Mouse (Mus musculus): Measurements from ENCODE around the gene Tmem120a. TPM values are rescaled to one million over a fixed set of nuclear protein-coding genes. Genes with fewer than 3 reads are reported as not detected.

The Tmem120a gene
- 10 to 100 TPM; 18.3 to 18.4 TPM for total RNA-seq (2021)
- long read RNA-seq, experiment 1, transcript Tmem120a-201 (12 exons, 1,559 nt) = major isoform, 22 of 24 reads
- long read RNA-seq, experiment 1, partial matches to known transcripts = 0 of 24 reads
- long read RNA-seq, experiment 1, other reads (novel, unspliced or antisense) = 2 of 24 reads
- long read RNA-seq, experiment 2, transcript Tmem120a-201 (12 exons, 1,559 nt) = major isoform, 11 of 15 reads
- long read RNA-seq, experiment 2, partial matches to known transcripts = 1 of 15 reads
- long read RNA-seq, experiment 2, other reads (novel, unspliced or antisense) = 3 of 15 reads

DNA sequence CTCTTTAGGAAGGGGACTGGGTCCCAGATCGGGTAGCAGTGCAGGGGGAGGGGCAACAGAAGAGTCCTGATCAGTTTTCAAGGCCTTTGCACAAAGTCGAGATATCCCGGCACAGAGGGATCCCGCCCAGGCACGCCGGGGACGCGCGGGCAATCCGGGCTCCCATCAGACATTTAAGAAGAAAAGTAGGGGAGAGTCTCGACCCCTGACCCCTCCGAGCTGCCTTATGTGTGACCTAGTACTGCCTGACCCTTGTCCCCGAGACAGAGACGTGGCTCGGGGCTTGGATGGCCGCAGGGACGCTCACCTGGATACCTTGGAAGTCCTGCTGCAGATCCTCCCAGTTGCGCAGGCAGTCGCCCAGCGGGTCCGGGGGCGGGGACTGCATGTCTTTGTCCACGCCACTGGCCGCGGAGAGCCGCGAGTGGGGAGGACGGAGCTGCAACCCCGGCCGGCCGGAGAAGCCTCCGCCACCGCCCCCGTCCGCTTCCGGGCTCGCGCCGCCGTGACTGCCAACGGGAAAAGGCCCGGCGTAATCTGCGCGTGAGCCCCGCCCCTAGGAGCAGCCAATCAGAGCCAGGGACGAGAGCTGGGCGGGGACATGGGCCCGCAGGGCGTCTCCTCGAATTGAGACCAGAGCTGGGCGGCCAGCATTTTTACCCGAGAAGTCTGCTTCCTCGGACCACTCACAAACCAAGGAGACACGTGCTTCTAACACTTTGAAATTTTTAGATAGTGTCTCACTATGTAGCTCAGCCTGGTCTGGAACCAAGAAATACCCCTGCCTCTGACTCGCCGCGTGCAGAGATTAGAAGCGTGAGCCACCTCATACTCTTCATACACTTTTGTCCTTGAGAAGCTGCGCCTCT is at the start of gene Tmem120a:
Gene Tmem120a, minus strand, starts transcription at position 708 of the 869 bp plus-strand sequence.
- TF ChIP-seq CTCF (IDR thresholded peaks at IDR 0.05) = no peak; the same call in 1 of the 2 replicates
- DNase-seq (ENCODE audit: extremely low spot score in 1 of 2, low spot score in 2 of 2) = peak; percentile 92 to 95
- Histone ChIP-seq H3K27ac (peak within 1 kb of the TSS; percentile 84), H3K4me3 (peak within 1 kb of the TSS; percentile 87)
- intact Hi-C loops (cut with DNase I) = loop anchor here (5.0 kb wide), 1 partner anchor 57 kb away; no protein-coding TSS in a partner anchor

DNA sequence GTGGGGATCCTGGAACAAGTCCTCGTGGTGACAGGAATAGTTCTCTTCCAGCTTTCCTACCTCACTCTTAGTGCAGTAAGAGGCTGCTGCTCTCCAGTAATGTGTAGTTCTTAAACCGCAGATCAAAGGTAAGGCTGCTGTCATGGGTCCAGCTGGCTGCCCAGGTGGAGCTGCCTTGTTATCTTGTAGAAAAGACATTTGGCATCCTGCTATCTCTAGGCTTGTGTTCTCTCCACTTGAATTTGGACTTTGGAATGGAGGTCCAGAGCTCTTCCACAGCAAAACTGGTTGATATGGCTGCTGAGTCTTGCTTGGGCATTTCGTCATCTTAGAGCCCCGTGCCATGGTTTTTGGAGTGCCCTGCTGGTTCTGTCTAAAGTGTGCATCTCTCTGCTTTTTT is 38.7 kb upstream of the Tmem120a start:
- no peak for DNase-seq (ENCODE audit: extremely low spot score in 1 of 2, low spot score in 2 of 2)
- H3K27ac ChIP-seq = no peak overlapping the region
- intact Hi-C loops (cut with DNase I) = no loop called here
- no peak overlapping the region for H3K4me3 ChIP-seq
- TF ChIP-seq CTCF (IDR thresholded peaks at IDR 0.05) = no peak

DNA sequence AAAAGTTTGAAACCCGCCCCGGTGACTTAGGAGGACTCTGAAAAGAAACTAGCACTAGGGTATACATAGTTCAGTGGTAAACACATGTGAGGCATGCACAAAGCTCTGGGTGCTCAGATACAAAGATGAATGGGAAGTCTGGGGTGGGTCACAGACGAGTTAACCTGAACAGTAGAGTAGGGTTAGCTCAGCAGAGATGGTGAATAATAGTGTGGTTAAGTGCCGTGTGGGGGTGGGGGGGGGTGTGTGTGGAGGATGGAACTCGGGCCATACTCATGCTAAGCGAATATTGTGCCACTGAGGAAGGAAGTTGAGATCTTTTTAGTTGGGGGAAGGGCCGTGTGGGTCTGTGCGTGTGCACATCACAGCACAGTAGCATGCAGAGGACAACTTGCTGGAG is 36.1 kb upstream of the Tmem120a start:
- Histone ChIP-seq H3K27ac (no peak overlapping the region), H3K4me3 (peak overlapping the region; percentile 14)
- TF ChIP-seq CTCF (IDR thresholded peaks at IDR 0.05) = no peak
- no peak for DNase-seq (ENCODE audit: extremely low spot score in 1 of 2, low spot score in 2 of 2)
- intact Hi-C loops (cut with DNase I) = no loop called here

DNA sequence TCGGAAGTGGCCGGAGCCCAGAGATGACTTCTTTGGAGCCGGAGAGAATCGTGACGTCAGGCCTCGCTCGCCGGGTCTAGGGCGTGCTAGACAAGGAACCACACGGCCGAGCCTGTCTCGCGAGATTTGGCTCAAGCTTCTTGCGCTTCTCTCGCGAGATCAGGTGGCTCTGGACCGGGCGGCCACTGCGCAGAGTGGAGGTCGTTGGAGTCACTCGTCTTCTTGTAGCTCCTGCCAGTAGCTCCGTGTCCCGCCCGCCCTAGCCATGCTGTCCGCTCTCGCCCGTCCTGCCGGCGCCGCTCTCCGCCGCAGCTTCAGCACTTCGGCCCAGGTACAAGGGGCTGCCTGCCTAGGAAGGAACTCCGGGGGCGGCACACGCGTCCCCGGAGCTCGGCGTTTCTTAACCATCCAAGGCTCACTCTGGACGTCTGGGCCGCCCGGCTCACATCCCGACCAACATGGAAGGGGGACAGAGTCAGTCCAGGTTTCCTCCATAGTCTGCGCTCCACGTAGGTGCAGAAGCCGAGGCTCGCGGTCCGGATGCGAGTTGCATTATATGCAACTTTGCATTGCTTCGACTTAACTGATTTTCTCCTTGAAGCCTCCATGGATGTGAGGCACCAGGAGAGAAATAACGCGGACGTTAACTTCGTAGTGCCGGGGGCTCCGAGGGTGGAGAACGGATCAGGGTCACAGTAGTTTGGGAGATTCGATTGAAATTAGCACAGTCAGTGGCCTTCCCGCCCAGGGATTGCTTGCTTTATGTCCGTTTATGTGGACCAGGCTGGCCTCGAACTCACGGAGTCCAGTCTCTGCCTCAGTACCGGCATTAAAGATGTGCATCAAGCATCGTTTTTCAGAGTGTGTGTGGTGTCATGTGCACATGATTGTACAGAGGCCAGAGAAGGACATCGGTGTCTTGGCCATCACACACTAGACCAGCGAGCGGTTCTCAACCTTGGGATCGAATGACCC is 34.5 kb upstream of the Tmem120a start, which contains the start of gene Mdh2:
Gene Mdh2, plus strand, starts transcription at position 10 of the 975 bp plus-strand sequence.
- Histone ChIP-seq H3K4me3 (peak within 1 kb of the TSS; percentile 82), H3K27ac (peak within 1 kb of the TSS; percentile 97)
- peak; percentile 98 to 99 for DNase-seq (ENCODE audit: extremely low spot score in 1 of 2, low spot score in 2 of 2)
- intact Hi-C loops (cut with DNase I) = no loop called here
- no peak for TF ChIP-seq CTCF (IDR thresholded peaks at IDR 0.05)

DNA sequence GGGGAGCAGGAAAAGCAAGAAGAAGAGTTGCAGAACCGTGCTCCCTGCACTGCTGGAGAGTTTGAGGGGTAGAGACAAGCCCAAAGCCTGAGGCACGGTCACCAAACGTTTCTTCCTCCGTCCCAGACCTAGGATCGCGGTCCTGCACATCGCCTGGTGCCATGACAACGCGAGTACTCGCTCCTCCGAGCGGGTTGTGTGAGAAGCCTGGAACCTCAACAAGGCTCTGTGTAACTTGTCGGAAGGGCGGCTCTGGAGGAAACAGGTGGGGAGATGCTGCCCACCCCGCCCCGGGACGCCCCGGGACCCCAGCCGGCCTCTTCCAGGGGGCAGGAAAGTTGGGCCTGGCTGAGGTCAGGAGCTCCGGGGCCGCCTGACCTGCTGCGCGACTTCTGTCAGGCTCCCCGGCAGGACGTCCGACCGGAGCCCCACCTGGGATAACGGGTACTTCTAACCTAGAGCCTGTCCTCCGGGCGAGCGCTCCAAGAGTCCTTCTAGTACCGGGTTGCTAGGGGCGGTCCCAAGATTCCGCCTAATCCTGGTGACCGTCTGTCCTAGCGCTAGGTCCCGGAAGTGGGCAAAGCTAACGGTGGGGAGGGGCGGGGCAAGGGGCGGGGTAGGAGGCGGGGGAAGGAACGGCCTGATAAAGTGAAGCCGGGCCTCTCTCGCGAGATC is 33.7 kb upstream of the Tmem120a start, which contains the start of gene Styxl1:
Gene Styxl1, minus strand, starts transcription at position 590 of the 675 bp plus-strand sequence.
- no peak for TF ChIP-seq CTCF (IDR thresholded peaks at IDR 0.05)
- Histone ChIP-seq H3K4me3 (peak within 1 kb of the TSS; percentile 82), H3K27ac (peak within 1 kb of the TSS; percentile 97)
- intact Hi-C loops (cut with DNase I) = no loop called here
- DNase-seq (ENCODE audit: extremely low spot score in 1 of 2, low spot score in 2 of 2) = no peak

DNA sequence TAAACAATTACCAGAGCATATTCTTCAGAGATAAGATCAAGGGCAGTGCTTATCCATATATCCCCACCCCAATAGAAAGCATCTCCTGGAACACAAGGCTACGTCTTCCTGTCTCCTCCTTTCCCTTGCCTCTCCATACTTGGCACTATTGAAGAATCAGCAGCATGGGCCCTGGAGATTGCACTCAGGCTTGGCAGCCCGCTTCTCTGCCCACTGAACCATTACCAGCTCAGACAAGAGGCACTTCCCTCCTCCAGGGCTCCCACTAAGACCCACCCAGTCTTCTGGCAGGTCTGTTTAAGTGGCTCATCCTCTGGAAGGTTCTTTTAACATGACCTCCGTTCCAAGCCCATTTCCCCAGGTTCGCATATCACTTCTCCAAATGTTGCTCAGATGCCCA is 32.3 kb upstream of the Tmem120a start:
- intact Hi-C loops (cut with DNase I) = no loop called here
- no peak for TF ChIP-seq CTCF (IDR thresholded peaks at IDR 0.05)
- no peak for DNase-seq (ENCODE audit: extremely low spot score in 1 of 2, low spot score in 2 of 2)
- H3K27ac ChIP-seq = no peak overlapping the region
- no peak overlapping the region for H3K4me3 ChIP-seq

DNA sequence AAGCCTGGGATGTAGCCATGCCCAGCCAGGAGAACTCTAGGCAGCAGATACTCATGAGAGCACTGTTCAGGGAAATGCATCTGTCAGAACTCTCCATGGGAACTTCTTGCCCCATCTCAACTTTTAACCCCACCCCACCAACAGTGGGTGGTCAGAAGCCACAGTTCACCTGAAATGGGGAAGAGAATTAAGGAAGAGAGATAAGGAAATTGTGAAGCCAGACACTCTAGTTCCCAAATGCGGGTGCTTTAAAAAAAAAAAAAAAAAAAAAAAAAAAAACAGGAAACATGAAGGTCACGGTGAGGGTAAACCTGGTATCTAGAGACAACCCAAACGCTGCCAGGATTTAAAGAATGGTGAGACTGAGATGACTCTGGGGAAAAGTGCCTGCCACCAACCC is 28.3 kb upstream of the Tmem120a start:
- intact Hi-C loops (cut with DNase I) = no loop called here
- H3K4me3 ChIP-seq = no peak overlapping the region

DNA sequence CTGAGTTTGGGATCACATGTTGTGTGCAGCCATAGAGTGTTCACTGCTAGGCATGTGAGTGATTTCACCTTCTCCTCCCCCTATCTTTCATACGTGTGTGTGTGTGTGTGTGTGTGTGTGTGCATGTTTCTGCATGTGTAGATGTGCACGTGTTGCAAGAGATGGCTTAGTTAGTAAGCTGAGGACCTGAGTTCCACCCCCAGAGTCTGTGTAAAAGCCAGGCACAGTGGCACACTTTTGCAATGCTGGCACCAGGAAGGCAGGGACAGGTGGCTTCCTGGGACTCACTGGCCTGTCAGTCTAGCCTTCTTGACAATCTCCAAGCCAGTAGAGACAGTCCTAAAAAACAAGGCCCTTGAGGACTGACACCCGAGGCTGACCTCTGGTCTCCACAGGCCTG is 20.7 kb upstream of the Tmem120a start:
- no peak overlapping the region for H3K4me3 ChIP-seq
- intact Hi-C loops (cut with DNase I) = loop anchor here (5.0 kb wide), 2 partner anchors 213 to 363 kb away; no protein-coding TSS in a partner anchor
- TF ChIP-seq CTCF (IDR thresholded peaks at IDR 0.05) = no peak
- no peak for DNase-seq (ENCODE audit: extremely low spot score in 1 of 2, low spot score in 2 of 2)
- H3K27ac ChIP-seq = no peak overlapping the region

More for the DNA sequence above, 28.3 kb upstream of the Tmem120a start:
- TF ChIP-seq CTCF (IDR thresholded peaks at IDR 0.05) = no peak
- no peak for DNase-seq (ENCODE audit: extremely low spot score in 1 of 2, low spot score in 2 of 2)
- no peak overlapping the region for H3K27ac ChIP-seq

DNA sequence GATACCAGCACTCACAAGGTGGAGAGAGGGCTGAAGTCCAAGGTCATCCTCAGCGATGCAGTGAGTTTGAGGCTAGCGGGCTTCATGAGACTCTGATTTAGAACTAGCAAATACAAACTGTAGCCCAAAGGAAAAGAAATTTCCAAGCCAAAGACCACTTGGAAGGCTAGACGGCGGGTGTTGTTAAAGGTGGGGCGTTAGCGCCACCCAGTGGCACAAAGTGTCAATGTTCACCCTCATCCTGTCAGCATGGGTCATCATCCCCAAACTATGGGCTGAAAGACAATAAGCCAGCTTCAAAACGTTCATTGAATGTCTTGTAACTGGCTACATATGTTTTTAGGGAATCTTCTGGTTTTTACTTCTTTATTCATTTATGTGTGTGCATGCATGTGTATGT is 19.3 kb upstream of the Tmem120a start:
- peak; percentile 56 to 68 for DNase-seq (ENCODE audit: extremely low spot score in 1 of 2, low spot score in 2 of 2)
- intact Hi-C loops (cut with DNase I) = loop anchor here (2.0 to 5.0 kb wide), 4 partner anchors 133 to 361 kb away; no protein-coding TSS in a partner anchor
- peak; percentile 89 for TF ChIP-seq CTCF (IDR thresholded peaks at IDR 0.05)
- no peak overlapping the region for H3K4me3 ChIP-seq
- no peak overlapping the region for H3K27ac ChIP-seq

DNA sequence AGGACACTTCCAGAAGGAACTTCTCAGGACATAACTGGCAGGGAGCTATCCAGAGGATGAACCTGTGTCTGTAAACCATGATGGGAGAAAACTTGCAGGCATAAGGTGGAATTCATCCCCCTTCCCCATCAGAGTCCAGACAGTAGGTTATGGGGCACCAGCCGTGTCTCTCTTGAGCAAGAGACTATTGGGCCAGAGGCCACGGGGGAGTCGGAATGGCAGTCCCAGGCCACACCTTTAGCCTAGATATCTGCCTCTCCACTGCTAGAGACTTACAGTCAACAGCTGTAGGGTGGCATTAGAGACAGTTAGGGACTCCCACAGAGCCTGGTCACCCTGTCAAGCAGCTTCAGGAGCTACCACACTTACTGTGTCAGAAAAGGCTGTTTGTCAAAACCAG is 17.6 kb upstream of the Tmem120a start:
- intact Hi-C loops (cut with DNase I) = loop anchor here (2.0 to 5.0 kb wide), 4 partner anchors 131 to 360 kb away; no protein-coding TSS in a partner anchor
- DNase-seq (ENCODE audit: extremely low spot score in 1 of 2, low spot score in 2 of 2) = no peak
- TF ChIP-seq CTCF (IDR thresholded peaks at IDR 0.05) = no peak
- no peak overlapping the region for H3K27ac ChIP-seq
- no peak overlapping the region for H3K4me3 ChIP-seq
